Mouse (Mus musculus): ENCODE results near the gene Dcun1d4.

GRCm38 (mm10) chr5:73520787-73521186 is 40.0 kb downstream of the Dcun1d4 start:
- TF ChIP-seq CTCF (IDR thresholded peaks at IDR 0.05; ENCODE audit: control insufficient read depth, insufficient read depth, low read length) (no peak), POLR2A (IDR thresholded peaks at IDR 0.05; ENCODE audit: borderline replicate concordance, control insufficient read depth, low read depth, low read length) (no peak)

Measured in bone marrow, adult 2 months (tissue).